Mouse (Mus musculus): ENCODE data around the gene Plin5.

The Plin5 gene

GRCm38 (mm10) chr17:56117251-56117710, at the start of gene Plin5:
Gene Plin5 (minus strand): TSS chr17:56117596.
- peak in 1 of 2 experiments; percentile 43 for DNase-seq (ENCODE audit: low spot score in 2 of 2)

GRCm38 (mm10) chr17:56165671-56166070, 48.3 kb upstream of the Plin5 start:
- DNase-seq (ENCODE audit: low spot score in 2 of 2): no peak

DNA sequence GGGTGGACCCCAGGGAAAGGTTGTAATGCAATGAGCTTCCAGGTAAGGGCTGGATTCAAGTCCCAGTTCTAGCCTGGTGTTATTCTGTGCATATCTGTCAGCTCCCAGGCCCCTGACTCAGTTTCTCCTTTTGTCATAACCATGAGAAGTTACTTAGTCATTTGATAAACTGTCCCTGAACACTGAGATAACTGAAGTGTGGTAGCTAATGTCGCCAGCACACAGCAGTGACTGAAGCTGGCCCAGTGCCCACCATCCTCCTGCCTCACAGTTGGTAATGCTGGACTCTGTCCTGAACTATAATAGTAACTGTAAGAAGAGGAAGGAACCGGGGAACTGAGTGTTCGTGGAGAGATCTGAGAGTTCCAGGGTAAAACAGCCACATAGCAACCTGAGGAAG, 47.1 kb upstream of the Plin5 start:
- DNase-seq (ENCODE audit: low spot score in 2 of 2): no peak

- DNase-seq (ENCODE audit: low spot score in 2 of 2): no peak
Observed at GRCm38 (mm10) chr17:56163523-56164102, 46.2 kb upstream of the Plin5 start.

DNA sequence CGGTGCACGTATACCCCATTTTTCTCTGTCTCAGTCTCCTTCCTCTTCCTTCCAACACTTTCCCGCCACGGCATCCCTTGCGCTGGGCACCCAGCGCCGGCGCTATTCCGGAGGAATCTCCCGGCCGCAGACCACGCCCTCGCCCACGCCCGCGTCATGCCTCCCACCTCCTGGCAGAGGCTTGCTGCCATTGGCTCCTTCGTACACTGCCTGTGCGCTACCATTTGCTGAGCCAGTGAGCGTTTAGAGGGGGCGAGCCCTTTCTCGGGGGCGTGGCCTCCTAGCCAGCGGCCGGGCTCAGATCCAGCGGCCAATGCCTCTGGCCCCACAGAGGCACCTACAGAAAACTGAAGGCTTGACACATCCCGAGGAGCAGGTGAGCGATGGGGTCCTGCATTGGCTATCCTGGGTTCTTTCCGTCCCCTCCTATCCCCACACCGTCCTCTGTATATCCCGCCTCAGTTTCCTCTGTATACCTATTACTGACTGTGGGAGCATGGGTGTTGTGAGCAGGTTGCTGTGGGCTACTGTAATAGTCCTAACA, 44.9 kb upstream of the Plin5 start, which contains the start of gene Tnfaip8l1:
Gene Tnfaip8l1 (plus strand): TSS at position 247 of the 544 bp plus-strand sequence.
- peak; percentile 96 to 97 for DNase-seq (ENCODE audit: low spot score in 2 of 2)

GRCm38 (mm10) chr17:56159729-56160128, 42.3 kb upstream of the Plin5 start:
- DNase-seq (ENCODE audit: low spot score in 2 of 2): peak; percentile 53 to 63

DNA sequence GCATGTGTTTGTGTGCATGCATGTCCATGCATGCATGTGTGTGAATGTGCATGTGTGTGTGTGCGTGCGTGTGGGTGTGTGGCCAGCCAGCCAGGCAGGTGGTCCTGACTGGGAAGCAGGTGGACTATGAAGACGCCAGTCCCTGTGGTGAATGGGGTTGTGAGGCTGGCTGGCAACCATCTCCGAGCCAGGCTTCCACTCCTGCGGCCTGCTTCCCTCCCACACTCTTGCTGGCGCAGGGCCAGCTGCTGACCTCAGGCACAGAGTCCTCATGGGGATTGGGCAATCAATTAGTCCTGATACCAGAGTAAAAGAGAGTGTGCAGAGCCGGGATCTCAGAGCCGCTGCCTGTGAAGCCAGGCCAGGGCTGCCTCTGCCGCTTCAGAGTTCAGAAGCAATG, 36.2 kb upstream of the Plin5 start:
- no peak for DNase-seq (ENCODE audit: low spot score in 2 of 2)

- no peak for DNase-seq (ENCODE audit: low spot score in 2 of 2)
Observed at GRCm38 (mm10) chr17:56149897-56150296, 32.5 kb upstream of the Plin5 start.

GRCm38 (mm10) chr17:56148790-56149618, 31.6 kb upstream of the Plin5 start:
- DNase-seq (ENCODE audit: low spot score in 2 of 2): no peak

- DNase-seq (ENCODE audit: low spot score in 2 of 2): no peak
Observed at GRCm38 (mm10) chr17:56148280-56148679, 30.9 kb upstream of the Plin5 start.

DNA sequence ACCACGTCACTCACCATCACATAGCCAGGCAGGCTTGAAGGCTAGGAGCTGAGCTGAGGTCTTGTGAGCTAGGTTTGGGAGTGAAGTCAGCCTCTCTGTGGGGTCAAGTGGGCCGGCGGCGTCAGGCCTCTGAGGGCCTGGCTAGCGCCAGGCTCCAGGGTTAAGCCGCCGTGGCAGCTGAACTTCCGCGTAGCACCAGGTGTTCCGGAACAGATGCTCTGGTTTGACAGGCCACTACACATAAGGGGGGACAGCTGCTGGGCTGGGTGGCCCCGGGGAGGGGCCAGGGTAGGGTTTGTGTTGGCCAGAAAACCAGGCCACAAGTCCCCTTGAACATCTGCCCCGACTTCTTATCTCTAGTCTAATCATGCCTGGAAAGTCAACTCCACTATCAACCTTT, 30.0 kb upstream of the Plin5 start:
- DNase-seq (ENCODE audit: low spot score in 2 of 2): no peak

DNA sequence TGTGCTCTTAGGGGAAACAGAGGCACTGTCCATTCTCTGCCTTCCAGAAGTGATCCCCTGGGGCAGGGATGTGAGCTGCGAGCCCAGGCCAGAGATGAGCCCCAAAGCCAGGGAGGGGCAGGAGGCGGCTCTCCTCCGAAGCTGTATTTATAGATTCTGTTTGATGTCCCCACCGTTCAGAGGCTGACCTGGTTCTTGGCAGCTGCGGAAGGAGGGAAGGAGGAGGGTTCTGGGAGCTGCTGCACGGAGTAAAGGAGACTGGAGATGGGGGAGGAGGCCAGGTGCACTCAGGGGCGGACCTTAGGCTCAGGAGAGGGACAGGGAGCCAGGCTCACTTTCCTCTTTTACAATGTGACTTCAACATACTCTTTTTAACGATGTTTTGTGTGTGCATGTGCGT, 28.7 kb upstream of the Plin5 start:
- no peak for DNase-seq (ENCODE audit: low spot score in 2 of 2)

GRCm38 (mm10) chr17:56144546-56144945, 27.1 kb upstream of the Plin5 start:
- no peak for DNase-seq (ENCODE audit: low spot score in 2 of 2)

- peak; percentile 74 to 76 for DNase-seq (ENCODE audit: low spot score in 2 of 2)
Observed at GRCm38 (mm10) chr17:56141702-56142605, 24.6 kb upstream of the Plin5 start.

DNA sequence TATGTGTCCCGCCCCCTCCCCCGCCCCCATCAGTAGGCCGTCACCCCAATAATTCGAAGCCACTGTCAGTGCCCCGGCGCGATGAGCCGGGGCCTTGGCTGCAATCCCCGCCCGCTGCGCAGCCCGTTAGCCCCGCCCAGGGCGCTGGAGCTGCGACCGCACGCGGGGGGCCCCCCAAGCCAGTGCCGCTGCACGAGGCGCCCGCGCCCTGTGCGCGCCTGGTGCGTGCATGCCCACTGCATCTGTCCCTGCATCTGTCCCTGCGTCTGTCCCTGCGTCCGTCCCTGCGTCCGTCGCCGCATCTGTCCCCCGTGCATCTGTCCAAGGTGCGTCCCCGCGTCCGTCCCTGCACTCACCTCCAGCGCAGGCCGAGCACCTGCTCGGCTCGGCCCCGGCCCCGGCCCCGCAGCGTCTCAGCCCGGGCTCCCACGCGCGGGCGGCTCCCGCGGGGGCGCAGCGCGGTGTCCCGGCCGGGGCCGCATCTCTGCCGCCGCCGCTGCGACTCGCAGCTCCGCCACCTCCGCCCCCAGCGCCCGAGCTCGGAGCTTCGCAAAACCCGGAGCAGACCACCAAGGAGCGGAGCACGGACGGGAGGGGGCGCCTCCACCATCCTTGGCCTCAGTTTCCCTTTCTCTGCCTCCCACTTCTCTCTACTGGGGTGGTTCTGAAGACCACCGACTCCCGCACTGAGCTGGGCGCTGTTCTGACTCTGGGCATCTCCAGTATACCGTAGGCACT, 22.6 kb upstream of the Plin5 start, which contains the start of gene Sema6b:
Gene Sema6b (minus strand): TSS at position 486 of the 738 bp plus-strand sequence.
- peak; percentile 83 to 85 for DNase-seq (ENCODE audit: low spot score in 2 of 2)

DNA sequence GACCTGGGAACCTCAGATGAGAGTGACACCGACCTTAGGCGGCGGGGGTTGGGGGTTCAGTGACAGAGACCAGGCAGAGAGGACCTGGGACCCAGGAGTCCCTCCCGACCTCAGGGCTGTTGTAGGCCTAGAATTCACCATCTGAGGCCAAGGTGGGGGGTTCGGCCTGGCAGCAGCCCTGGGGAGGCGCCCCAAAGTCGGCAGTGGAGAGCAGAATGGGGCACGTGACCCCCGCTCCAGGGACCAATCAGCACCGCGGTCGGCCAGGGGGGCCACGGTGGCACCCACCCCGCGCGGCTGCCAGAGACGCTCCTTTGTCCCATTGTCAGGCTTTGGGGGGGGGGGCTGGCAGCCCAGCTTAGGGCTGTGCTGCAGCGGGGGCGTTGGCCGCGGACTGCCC, 22.0 kb upstream of the Plin5 start:
- no peak for DNase-seq (ENCODE audit: low spot score in 2 of 2)

- DNase-seq (ENCODE audit: low spot score in 2 of 2): no peak
Observed at GRCm38 (mm10) chr17:56137839-56138613, 20.6 kb upstream of the Plin5 start.

GRCm38 (mm10) chr17:56136558-56136957, 19.2 kb upstream of the Plin5 start:
- no peak for DNase-seq (ENCODE audit: low spot score in 2 of 2)

GRCm38 (mm10) chr17:56134463-56134971, 17.1 kb upstream of the Plin5 start:
- DNase-seq (ENCODE audit: low spot score in 2 of 2): peak in 1 of 2 experiments; percentile 46

Measured in frontal cortex, postnatal 36 days (tissue).